Mouse (Mus musculus) WW6 (cell line): ENCODE measurements at regions not wholly inside any gene's neighbourhood (a gene's known extent, or its start where the extent isn't known, plus 50 kb on each side); places are given as distances from the start of the nearest gene placed in this dataset.

ENCODE experiments used
- DNase-seq: peaks from one replicate; pipeline ENCODE4 v3.0.0-alpha.2; 2013; ENCODE audit warnings: low read depth, low spot score

DNA sequence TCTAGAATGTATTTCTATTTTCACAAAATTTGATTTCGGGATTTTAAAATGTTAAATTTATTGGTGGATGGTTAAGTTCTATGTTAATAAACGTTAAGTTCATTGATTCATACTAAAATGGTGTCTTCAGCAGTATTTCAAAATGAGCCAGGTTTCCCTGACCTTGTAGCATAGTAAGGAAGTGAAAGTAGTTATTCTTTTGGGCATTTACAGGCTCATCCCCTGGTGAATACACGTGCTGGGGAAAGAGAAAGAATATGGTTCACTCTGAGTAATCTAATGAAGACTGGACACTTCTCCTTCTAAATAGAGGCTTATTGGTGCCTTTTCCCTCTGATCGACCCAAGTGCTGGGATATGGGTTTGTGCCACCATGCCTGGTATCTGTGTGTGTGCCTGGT lies 281.1 kb downstream of the Lipi start:
- no peak for DNase-seq

DNA sequence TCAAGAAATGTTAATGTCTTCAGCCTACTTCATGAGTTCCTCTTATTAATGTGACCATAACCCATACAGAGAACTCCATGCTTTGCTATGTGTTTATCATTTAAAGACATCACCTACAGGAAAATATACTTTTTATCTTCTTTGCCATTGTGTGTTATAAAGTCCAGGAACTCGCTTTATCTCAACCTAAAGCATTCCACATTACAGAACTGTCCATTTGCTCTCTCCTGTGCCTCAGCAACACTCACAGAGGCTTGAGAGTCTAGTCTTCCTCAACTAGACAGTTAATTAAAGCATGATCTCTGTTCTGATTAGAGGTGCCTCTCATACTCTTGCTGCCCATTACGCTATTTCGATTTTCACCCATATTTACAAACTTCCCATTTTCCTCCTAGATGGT lies 288.4 kb downstream of the Lipi start:
- DNase-seq, result no peak

DNA sequence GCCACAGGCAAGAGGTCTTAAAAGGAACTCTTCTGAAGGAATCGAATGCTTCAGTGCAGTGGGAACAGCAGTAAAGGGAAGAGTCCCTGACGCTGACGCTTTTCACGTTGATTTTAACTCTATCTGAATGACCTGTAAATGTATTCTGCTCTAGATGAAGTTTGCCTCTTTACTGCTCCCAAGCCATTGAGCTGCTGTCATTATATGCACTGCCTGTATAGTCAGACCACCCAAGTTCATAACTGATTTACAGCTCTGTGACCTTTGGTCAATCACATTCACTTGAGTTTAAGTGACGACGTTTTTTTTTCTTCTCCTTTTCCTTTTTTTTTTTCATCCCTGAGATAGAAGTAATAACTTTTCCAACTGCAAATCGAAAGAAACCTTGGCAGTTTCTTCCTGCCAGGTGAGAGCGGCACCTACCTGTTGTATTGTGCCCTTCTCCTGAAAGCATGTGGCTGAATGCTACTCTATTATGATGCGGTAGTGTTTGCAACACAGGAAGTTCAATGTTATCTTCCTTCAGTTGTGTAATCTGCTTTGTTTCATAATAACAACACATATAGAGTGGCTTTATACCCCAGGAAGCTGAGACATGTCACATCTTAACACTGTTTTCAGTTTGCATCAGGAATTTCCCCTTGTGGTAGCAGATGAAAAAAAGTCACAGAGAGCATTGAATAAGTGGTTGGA lies 293.0 kb downstream of the Lipi start:
- DNase-seq, result no peak

DNA sequence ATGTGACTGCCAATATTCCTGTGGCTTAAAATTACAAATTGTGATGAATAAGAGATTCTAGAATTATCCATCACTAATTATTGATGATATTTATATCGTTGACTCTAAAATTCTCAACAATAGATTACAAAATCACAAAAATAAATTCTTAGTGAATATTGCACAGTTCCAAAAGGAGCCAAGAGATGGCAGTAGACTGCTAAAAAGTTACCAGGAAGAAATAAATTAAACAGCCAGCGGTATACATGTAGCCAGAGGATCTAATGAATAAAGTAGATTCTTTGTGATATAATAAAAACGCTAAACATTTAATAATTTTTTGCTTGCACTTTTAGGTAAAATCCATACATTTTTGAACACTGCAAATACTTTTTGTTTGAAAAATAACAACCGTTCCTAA lies 294.7 kb downstream of the Lipi start:
- no peak for DNase-seq

DNA sequence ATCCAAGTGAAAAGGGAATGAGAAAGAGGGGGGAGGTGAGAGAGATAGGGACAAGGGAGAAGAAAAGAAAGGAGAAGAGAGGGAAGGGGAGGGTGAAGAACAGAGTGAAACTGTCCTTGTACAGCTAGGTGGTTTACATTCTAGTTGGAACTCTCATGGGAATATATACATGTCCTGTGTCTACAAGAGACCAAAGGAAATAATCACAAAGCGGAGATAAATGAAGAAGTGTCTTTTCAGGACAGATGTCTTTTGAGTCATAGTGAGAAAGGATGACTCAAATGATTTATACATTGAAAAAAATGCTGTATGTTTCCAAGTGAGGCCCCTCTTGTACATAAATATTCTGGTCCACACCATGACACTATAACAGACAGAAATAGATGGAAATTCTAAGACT lies 298.7 kb downstream of the Lipi start:
- DNase-seq, result no peak

DNA sequence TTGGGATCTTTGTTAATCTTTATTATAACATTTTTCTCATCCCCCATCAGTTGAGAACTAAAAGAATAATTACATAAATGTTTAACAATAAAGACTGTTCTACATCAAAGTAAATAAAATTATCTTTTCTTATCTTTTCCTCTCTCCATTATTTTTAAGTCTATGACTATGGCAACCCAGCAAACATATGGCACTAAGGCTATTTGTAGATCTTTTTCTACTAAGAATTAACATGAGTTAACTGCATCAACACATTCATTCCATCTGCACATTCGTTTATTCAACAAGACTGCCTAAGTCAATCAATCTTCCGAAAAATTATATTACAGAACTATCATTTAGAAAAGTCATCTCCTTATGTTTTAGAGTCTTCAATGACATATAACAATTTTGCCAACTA lies 300.1 kb downstream of the Lipi start:
- no peak for DNase-seq

DNA sequence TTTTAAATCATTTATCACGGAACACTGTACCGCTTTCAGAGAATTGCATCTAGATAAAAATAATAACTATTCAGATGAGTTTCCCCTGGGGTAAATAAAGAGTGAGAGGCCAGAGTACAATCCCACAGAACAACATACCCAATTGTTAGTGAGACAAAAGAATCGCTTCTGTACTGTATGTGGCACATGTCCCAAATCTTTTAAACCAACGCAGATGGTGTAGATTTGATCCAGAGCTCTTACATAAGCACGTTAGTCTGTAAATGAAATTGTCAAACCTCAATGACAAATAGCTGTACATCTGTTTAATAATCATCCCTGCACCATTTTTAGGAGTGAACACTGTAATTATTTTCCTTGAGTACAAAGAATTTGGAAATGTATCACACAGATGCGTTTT lies 322.0 kb downstream of the Lipi start:
- no peak for DNase-seq

DNA sequence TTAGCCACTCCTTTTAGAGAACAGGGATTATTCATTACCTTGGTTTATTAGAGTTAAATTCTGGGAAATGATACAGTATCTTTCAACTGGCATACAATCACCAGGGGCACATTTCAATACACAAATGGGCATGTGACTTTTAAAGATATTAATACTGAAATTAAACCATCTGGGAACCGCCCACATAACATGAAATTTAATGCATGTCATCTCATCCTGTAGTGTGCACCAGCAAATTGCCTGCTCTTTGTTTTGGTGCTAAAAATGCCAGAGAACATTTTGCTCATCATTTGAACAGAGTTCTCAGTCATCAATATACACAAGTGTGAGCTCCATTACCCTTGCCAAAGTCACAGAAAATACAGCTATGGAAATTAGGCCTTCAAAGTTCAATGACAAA lies 330.9 kb downstream of the Lipi start:
- DNase-seq, result no peak

DNA sequence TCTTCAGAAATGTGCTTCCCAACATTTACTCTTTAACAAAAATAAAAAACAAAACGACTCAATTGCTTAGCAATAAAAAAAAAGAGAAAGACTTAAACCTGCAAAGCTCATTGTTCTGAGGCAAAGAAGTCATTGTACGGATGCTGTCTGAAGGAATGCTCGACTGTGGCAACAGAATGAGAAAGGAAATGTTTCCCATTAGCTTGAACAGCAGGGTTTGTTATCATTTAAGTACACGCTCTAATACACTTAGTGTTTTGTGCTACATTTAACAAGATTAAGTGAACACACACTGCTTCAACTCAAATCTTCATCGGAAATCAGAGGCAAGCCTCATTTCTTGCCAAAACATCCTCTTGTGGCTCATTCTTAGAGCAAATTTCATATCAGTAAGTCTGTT lies 336.7 kb downstream of the Lipi start:
- DNase-seq, result no peak

DNA sequence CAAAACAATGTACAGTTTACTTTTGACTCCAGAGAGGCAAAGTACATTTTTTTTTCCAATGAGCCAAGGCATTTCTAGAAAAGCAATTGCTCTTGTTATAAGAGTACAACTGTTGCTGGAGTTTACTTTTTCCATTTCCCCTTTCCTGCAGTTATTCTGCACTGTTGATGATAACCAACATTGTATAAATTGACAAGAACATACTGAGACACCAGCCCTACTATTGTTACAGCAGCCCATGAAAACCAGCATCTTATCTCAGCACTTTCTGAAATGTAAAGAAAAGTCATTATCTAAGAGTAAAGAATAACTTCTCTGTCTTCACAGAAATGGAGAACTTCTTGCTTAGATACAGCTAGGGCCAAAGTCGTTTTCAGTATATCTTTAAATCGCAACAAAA lies 345.5 kb downstream of the Lipi start:
- no peak for DNase-seq

DNA sequence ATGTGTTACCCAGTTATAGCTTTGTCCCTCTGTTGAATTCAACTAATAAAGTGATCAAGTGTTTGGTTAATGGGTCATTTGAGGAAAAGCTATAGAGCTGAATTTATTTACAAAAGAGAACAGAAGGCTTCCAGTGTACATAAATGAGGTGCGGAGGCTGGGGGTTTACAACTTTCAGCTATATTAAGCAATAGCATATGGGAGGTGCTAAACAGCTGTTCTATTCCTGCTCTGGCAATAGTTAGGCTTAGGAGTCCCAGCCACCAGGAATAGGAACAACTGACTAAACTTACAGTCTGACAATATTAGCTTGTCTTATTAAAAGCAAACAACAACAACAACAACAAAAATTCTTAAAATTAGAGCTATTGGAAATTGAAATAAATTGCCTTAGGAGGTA lies 353.7 kb downstream of the Lipi start:
- DNase-seq, result no peak

DNA sequence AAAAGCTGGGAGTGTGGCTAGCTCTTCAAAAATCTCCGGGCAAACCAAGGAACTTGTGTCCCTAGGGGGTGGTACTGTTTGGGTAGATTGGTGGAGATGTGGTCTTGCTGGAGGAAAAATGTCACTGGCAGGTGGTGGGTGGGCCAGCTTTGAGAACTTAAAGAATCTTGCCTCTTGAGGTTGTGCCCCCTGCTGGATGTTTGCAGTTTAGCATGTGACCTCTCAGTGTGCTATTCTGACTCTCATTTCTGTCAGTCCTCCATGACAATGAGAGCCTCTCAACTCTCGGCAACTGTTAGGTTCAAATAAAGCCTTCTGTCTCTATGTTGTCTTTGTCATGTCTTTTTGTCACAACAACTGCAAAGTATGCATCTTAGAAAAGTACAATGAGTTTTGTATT lies 392.5 kb downstream of the Lipi start:
- DNase-seq, result no peak

DNA sequence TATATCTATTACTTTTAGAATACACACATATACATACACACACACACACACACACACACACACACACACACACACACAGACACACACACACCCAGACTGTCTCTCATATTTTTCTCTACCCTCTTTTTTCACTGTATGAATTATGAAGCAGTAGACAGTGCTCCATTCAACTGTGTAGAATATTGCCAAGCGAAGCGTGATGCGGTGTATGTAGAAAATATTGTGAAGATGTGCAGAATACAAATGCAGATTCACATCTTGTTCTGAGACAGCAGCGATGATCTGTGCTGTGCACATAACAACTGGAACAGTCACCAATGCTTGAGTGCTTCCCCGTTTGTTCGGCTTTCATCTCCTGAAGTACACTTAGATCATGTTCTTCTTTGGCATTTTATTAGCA lies 395.5 kb downstream of the Lipi start:
- no peak for DNase-seq

DNA sequence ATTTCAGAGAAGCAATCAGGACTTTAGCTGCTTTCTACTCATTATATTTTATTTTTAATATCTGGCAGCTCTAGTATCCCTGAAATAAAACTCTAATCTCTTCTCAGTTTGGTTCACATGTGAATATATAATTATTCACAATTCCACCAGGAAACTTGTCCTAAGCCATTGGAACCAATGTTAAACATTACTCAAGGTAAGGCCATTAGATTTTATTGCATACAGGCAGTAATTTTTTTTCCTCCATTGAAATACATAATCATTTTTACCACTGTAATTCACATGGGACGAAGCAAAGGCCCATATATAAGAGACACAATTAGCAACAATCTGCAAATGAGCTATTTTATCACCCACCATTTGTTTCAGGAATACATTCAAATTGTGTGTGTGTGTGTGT lies 419.8 kb downstream of the Lipi start:
- DNase-seq, result no peak

DNA sequence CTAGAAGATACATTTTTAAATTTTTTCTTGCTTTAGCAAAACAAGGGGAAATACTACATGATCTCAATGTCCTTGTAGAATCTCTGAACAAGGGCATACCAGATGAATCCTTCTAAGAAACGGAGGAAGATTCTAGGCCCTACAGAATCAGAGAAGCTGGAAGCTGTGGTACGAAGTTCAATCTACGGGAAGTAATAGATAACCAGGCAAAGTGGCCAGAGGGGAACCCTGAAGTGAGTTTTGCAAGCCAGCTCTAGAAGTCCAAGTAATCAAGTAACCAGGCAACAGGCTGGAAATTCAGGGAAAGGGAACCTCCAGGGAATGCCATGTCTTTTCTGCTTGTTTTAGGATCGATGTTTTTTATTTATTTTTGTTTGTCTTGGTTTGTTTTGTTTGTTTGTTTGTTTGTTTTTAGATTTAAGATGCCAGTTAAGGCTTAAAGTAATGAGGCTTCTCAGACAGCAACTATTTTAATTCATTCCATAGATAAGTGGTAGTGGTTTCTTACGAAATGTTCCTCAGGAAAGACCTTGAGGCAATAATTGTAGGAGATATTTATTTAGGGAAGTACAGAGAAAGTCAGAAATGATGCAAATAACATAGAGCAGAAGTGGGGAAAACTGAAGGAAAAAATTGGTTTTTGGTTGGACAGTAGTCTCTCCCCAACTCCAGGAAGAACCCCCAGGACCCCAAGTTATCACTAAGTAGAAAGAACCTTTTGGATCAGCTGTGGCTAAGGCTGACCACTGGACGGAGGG lies 420.7 kb downstream of the Lipi start:
- DNase-seq, result no peak

DNA sequence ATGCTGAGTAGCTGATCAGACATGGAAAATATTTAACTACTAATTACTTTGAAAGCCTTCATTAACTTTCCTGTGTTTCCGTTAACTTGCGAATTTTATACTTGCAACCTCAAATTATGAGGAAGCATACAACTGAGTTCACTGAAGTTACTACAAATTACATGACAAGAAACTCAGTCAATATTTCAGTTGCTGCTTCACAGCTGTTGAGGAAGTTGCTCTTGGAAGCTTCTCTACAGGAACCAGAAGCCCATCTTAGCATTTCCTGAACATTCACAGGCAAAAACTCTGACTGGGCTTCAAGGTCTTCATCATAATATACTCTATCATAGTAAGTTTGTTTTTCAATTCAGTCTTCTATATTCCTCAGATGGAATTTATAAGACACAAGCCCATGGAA lies 426.1 kb downstream of the Lipi start:
- DNase-seq, result no peak

DNA sequence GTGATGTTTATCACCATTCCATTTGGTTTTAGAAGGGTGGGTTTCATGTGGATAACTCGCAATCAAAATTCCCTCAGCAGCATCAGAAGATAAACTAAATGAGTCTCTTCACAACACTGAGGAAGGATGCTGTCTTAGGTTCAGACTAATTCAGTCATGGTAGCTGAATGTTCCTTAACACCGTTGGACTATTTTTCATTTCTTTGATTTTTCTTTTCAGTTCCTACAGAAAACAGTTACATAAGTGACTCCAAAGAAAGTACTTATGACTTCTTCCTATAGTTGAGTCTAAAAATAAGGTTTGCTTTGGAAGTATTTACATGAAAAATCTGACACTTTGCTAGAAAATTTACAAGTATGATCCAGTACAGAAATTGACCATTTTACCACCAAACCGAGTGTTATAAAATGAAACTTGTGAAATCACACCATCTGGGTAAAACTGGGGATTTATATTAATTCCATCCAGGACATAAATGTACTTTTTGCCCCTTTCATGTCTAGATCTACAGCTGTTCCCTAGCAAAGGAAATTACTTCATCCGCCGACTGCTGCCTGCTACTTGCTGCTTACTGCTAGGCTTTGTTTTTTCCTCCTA lies 430.3 kb downstream of the Lipi start:
- no peak for DNase-seq
